Mouse (Mus musculus) granulocyte monocyte progenitor cell, adult 5-6 weeks (primary cell): ENCODE results near the gene Ccdc105. TPM values are rescaled to one million over a fixed set of nuclear protein-coding genes. Genes with fewer than 3 reads are reported as not detected.
A peak's percentile ranks its signal among the peaks of the same experiment; 100 is the strongest.

Source experiments
- ATAC-seq: replicated peaks from 2 replicates; pipeline ENCODE4 v1.8.0; 2016; ENCODE audit warnings: mild to moderate bottlenecking, moderate TSS enrichment, inconsistent platforms; ENCODE audit not compliant: poor library complexity, severe bottlenecking
- total RNA-seq, 2 experiments: library from RNA; stranded (forward) in 1 of 2; stranded (reverse) in 1 of 2; fragments of 200-712, 200-1000 nt in 1 of 2; fragments of >200 nt in 1 of 2; fragmentation: Nextera tagmentation in 1 of 2; gene quantifications; 2 replicates each; pipeline ENCODE4 v1.2.3; 2014 to 2017

The Ccdc105 gene
- total RNA-seq (2014; fragmentation: Nextera tagmentation) (not detected in 2 replicates), total RNA-seq (2017) (not detected in 2 replicates)

- ATAC-seq = peak; percentile 60
These were observed at the start of gene Ccdc105 for GRCm38 (mm10) chr10:78752452-78753191. TSS of gene Ccdc105 (minus strand) at chr10:78753065.

GRCm38 (mm10) chr10:78801449-78801848, 48.6 kb upstream of the Ccdc105 start:
- ATAC-seq = no peak

DNA sequence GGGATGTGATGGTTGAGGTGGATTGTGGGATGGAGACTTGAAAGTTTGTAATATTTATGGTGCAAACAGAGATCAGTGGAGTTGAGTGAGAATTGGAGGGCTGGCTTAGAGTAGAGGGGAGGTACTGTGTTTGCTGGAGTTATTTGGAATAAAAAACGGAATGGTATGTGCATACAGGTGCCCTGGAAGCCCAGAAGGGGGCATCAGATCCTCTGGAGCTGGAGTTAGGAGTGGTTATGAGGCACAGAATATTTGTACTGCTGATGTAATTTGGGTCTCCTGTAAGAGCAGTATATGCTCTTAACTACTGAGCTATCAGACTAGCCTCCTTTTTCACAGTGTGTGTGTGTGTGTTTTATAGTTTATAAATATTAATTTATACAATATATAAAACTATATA, 37.7 kb upstream of the Ccdc105 start:
- ATAC-seq = no peak

GRCm38 (mm10) chr10:78787566-78788087, 34.8 kb upstream of the Ccdc105 start:
- ATAC-seq = peak; percentile 37

GRCm38 (mm10) chr10:78779981-78780651, 27.3 kb upstream of the Ccdc105 start, which contains the start of gene Slc1a6:
TSS of gene Slc1a6 (plus strand) at chr10:78780496.
- peak; percentile 61 for ATAC-seq

- ATAC-seq = no peak
These were observed 26.7 kb upstream of the Ccdc105 start for GRCm38 (mm10) chr10:78779527-78779926.

- no peak for ATAC-seq
These were observed 23.0 kb upstream of the Ccdc105 start for GRCm38 (mm10) chr10:78775830-78776229.

DNA sequence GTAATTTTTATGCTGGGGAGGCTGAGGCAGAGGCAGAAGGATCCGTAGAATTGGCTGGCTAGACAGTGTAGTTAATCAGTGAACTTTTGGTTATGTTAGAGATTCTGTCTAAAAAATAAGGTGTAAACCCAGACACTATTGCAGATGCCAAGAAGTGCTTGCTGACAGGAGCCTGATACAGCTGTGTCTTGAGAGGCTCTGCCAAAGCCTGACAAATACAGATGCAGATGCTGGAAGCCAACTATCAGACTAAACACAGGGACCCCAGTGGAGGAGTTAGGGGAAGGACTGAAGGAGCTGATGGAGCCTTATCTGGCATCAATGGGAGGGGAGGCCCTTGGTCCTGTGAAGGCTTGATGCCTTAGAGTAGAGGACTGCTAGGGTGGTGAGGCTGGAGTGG, 12.7 kb upstream of the Ccdc105 start:
- ATAC-seq = no peak

DNA sequence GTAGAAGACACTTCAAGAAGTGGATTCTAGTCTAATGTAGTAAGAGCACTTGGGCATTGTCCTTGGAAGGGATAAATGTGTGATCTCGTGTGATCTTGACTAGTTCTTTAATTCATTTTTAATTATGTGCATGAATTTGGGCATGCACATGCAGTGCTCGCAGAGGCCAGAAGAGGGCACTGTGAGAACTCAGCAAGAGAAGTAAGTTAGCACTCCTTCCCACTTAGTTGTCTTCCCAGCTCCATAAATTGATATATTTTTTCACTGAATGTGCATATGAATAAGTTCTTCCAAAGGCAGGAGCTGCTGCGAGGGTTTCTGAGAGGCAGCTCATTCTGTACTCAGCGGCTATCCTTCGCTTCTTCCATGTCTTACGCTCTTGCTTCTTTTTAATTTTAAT, 3.2 kb upstream of the Ccdc105 start:
- ATAC-seq = peak; percentile 61

- ATAC-seq = no peak
These were observed 3.9 kb downstream of the Ccdc105 start for GRCm38 (mm10) chr10:78748946-78749345.

DNA sequence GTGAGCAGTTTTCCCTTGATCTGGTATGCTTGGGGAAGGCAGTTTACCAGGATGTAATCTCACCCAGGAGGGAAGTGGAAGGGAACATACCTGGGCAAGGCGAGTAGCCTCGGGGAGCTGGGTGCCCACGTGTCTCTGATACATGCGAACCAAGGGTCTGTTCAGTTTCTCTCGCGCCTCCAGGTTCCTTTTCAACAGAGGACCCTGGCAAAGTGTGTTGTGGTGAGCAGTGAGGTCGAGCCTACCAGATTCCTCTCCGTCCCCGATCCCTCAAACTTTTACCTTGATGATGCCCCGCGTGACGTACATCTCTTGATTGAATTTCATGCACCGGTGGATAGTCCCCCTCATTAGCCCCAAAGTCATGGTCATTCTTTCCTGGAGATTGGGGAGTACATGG, 4.7 kb downstream of the Ccdc105 start:
- ATAC-seq = no peak

DNA sequence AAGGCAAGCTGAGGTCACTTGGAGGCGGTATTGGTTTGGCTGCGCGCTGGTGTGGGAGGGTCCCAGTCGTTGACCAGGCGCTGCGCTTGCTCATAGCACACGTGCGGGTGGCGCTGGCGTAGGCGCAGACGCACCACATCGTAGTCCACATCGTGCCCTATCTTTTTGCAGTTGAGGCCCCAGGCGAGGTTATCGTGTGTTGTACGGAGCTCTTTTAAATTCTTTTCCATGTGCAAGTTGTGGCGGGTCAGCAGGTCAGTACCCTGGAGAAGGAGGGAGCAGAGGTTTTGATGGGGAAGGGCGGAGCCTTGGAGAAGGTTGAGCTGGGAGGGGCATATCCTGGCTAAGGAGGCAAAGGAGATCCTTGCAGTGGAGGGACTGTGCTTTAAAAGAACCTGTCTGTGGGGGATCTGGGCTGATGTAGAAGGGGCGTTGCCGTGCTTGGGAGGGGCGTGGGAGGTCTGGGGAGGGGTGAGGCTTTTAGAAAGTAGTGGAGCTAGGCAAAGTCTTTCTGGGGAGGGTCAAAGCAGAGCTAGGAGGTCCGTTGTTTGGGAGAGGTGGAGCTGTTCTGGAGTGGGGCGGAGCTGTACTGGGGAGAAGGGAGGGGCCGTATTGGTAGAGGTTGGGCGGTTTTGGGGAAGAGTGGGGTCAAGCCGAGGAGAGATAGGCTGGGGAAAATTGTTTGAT, 5.7 kb downstream of the Ccdc105 start:
- ATAC-seq = peak; percentile 42; the same call in 1 of the 2 replicates

GRCm38 (mm10) chr10:78745453-78746232, 7.2 kb downstream of the Ccdc105 start:
- ATAC-seq = no peak

- ATAC-seq = no peak
These were observed 9.1 kb downstream of the Ccdc105 start for GRCm38 (mm10) chr10:78743721-78744120.

- no peak for ATAC-seq
These were observed 13.0 kb downstream of the Ccdc105 start for GRCm38 (mm10) chr10:78739821-78740220.

GRCm38 (mm10) chr10:78727876-78728275, 25.0 kb downstream of the Ccdc105 start:
- no peak for ATAC-seq

- no peak for ATAC-seq
These were observed 25.8 kb downstream of the Ccdc105 start for GRCm38 (mm10) chr10:78727035-78727434.

GRCm38 (mm10) chr10:78723416-78723815, 29.4 kb downstream of the Ccdc105 start:
- no peak for ATAC-seq

DNA sequence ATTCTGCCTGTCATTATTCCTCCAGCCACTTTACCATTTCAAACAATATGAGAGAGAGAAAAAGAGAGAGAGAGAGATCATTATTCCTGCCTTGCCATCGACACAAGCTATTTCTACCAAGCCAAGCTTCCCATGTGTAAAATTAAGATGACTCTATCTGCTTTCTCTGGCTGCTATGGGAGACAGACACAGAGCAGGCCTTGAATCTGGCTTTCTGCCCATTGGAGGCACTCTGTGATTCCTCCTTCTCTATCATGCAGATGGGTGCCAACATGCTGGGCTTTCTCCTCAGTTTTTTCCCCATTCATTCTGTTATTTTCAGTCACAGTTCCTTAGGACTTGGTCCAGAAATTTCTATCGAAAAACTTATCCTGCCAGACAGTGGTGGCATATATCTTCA, 30.2 kb downstream of the Ccdc105 start:
- no peak for ATAC-seq

- ATAC-seq = no peak
These were observed 30.8 kb downstream of the Ccdc105 start for GRCm38 (mm10) chr10:78722036-78722435.
